Mouse (Mus musculus) liver, embryonic 13.5 days (tissue): ENCODE data around the gene Trp53. TPM values are rescaled to one million over a fixed set of nuclear protein-coding genes. Genes with fewer than 3 reads are reported as not detected.
"Not testable (repeated sequence)": the region's sequence is repeated elsewhere in the genome, so short reads cannot be mapped to it uniquely, and the experiment has no call there.

Experiments used
- ATAC-seq: fragments of 200-750 bp; cut with Nextera tagmentation; 2 replicates; pipeline ENCODE4 v1.8.0; 2017; ENCODE audit warnings: low read depth, mild to moderate bottlenecking, moderate number of reproducible peaks, moderate library complexity
- DNase-seq: peaks from one replicate; pipeline ENCODE4 v3.0.0; 2022
- H3K27ac ChIP-seq: fragments of 300-500 bp; sonication (generic); 2 replicates; pipeline ENCODE4 v1.5.1; 2015; ENCODE audit warnings: moderate library complexity, mild to moderate bottlenecking, inconsistent platforms
- H3K27me3 ChIP-seq: fragments of 300-500 bp; sonication (generic); 2 replicates; pipeline ENCODE4 v1.6.1; 2015; ENCODE audit warnings: mild to moderate bottlenecking, inconsistent platforms
- H3K36me3 ChIP-seq: fragments of 300-500 bp; sonication (generic); 2 replicates; pipeline ENCODE4 v1.6.1; 2015; ENCODE audit warnings: mild to moderate bottlenecking, inconsistent platforms
- H3K4me1 ChIP-seq: fragments of 300-500 bp; sonication (generic); replicated peaks from 2 replicates; pipeline ENCODE4 v1.6.1; 2015; ENCODE audit warnings: inconsistent platforms
- H3K4me2 ChIP-seq: fragments of 300-500 bp; sonication (generic); 2 replicates; pipeline ENCODE4 v1.6.1; 2015; ENCODE audit warnings: inconsistent platforms, mild to moderate bottlenecking, moderate library complexity
- H3K4me3 ChIP-seq: fragments of 300-500 bp; sonication (generic); replicated peaks from 2 replicates; pipeline ENCODE4 v1.5.1; 2015; ENCODE audit warnings: mild to moderate bottlenecking, inconsistent platforms
- H3K9ac ChIP-seq: fragments of 300-500 bp; sonication (generic); 2 replicates; pipeline ENCODE4 v1.6.1; 2015; ENCODE audit warnings: mild to moderate bottlenecking, inconsistent platforms
- H3K9me3 ChIP-seq: fragments of 300-500 bp; sonication (generic); replicated peaks from 2 replicates; pipeline ENCODE4 v1.6.1; 2016; ENCODE audit warnings: inconsistent platforms
- WGBS: fragments of 180-500 bp; shearing (Covaris S2); methylation state at CpG from one replicate; pipeline ENCODE4 v1.1.7; 2015; ENCODE audit not compliant: insufficient replicate concordance; 5-methylcytosine and 5-hydroxymethylcytosine counted together
- polyA plus RNA-seq: library from polyadenylated mRNA; unstranded; fragments of >200 nt; fragmentation: Nextera tagmentation; extraction: Ambion mirVana; gene quantifications from 2 replicates; pipeline ENCODE4 v1.2.1, GENCODE M21; 2015

The Trp53 gene
- polyA plus RNA-seq = 83.0 and 90.4 TPM in 2 replicates

- Histone ChIP-seq H3K4me3 (peak within 1 kb of the TSS; percentile 76), H3K27ac (peak within 1 kb of the TSS; percentile 96), H3K27me3 (no peaks in the 10 kb centered on the region), H3K9ac (peak within 1 kb of the TSS; percentile 88), H3K9me3 (no peaks in the 10 kb centered on the region), H3K36me3 (peaks cover 38% of the 10 kb centered on the region), H3K4me2 (peak within 1 kb of the TSS; percentile 93), H3K4me1 (peaks cover 71% of the 10 kb centered on the region)
- peak; percentile 55 for ATAC-seq
- under 1% methylated on average over 13 of the region's 13 CpGs for WGBS
- DNase-seq = peak; percentile 89
Observed at GRCm38 (mm10) chr11:69580091-69580514, at the start of gene Trp53, which contains the start of gene Wrap53. Gene Trp53, plus strand, starts transcription at chr11:69580359. Gene Wrap53, minus strand, starts transcription at chr11:69580255.

DNA sequence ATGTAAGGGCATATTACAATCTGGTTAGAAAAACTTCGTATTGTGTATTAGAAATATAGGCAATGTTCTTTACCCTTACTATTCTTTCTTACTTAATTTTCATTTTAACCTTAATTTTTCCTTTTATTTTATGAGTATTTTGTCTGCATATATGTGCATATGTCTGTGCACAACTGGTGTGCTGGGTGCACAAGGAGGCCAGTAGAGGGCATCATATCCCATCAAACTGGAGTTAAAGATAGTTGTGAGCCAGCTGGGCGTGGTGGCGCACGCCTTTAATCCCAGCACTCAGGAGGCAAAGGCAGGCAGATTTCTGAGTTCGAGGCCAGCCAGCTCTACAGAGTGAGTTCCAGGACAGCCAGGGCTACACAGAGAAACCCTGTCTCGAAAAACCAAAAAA, 49.4 kb upstream of the Trp53 start:
- not testable (repeated sequence) for H3K4me2 ChIP-seq, H3K9me3 ChIP-seq, H3K4me1 ChIP-seq, DNase-seq, H3K4me3 ChIP-seq, H3K9ac ChIP-seq, H3K36me3 ChIP-seq, H3K27ac ChIP-seq, ATAC-seq
- 67% methylated on average over 6 of the region's 6 CpGs for WGBS
- peaks cover 40% of the 10 kb centered on the region for H3K27me3 ChIP-seq

DNA sequence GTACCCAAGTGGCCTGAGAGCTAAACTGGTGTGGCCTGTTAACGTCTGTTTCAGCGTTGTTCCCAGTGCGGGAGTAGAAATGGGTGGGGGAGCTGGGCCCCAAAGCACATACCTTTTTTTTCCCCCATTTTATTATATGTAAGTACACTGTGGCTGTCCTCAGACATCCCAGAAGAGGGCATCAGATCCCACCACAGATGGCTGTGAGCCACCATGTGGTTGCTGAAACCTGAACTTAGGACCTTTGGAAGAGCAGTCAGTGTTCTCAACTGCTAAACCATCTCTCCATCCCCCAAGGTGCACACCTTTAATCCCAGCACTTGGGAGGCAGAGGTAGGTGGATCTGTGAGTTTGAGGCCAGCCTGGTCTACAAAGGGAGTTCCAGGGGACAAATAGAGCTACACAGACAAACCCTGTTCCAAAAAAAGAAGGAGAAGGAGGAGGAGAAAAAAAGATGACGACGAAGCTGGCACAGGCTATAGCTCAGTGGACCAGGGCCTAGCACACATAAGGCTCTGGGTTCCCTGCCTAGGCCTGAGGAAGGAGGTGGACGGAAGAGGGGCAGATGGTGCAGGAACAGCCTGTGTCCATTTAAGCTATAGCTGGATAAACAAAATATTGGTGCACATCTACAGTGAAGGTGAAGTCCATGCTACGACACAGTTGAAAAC, 47.5 kb upstream of the Trp53 start:
- no peak overlapping the region for H3K4me2 ChIP-seq
- ATAC-seq (no peak), DNase-seq (no peak)
- WGBS = 71% methylated on average over 7 of the region's 7 CpGs
- H3K27ac ChIP-seq = no peak overlapping the region
- H3K4me3 ChIP-seq = no peak overlapping the region
- H3K9me3 ChIP-seq = no peaks in the 10 kb centered on the region
- no peaks in the 10 kb centered on the region for H3K36me3 ChIP-seq
- peaks cover 22% of the 10 kb centered on the region for H3K27me3 ChIP-seq
- H3K9ac ChIP-seq = no peak overlapping the region
- H3K4me1 ChIP-seq = 0 out of 2 replicates have a peak, but pooled peaks cover under 1% of the 10 kb centered on the region

- Histone ChIP-seq H3K4me2 (no peak overlapping the region), H3K4me3 (no peak overlapping the region), H3K27ac (no peak overlapping the region), H3K9me3 (no peaks in the 10 kb centered on the region), H3K4me1 (0 out of 2 replicates have a peak, but pooled peaks cover 4% of the 10 kb centered on the region), H3K36me3 (no peaks in the 10 kb centered on the region), H3K27me3 (peaks cover 5% of the 10 kb centered on the region; the same call in 1 of the 2 replicates), H3K9ac (no peak overlapping the region)
- ATAC-seq (no peak), DNase-seq (no peak)
- 37% methylated on average over 1 of the region's 1 CpGs for WGBS
Observed at GRCm38 (mm10) chr11:69534990-69535389, 45.2 kb upstream of the Trp53 start.

DNA sequence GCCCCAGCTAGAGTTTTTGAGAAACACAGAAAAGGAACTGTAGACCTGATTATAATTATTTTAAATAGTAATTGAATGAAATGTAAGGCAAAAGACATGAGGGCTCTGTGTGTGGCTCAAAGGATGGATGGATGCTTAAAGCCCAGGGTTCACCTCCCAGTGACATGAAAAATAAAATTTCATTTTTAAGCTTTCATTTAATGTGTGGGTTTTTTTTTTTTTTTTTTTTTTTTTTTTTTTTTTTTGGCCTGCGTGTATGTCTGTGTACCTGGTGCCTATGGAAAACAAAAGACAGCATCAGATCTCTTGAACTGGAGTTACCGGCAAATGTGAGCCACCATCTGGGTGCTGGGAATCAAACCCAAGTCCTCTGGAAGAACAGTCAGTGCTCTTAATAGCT, 39.5 kb upstream of the Trp53 start:
- DNase-seq (no peak), ATAC-seq (no peak)
- H3K27ac ChIP-seq = no peak overlapping the region
- no peaks in the 10 kb centered on the region for H3K36me3 ChIP-seq
- H3K4me3 ChIP-seq = no peak overlapping the region
- 0 out of 2 replicates have a peak, but pooled peaks cover 4% of the 10 kb centered on the region for H3K4me1 ChIP-seq
- WGBS = 69% methylated on average over 2 of the region's 2 CpGs
- no peak overlapping the region for H3K4me2 ChIP-seq
- H3K27me3 ChIP-seq = peaks cover 14% of the 10 kb centered on the region
- H3K9me3 ChIP-seq = no peaks in the 10 kb centered on the region
- H3K9ac ChIP-seq = no peak overlapping the region

DNA sequence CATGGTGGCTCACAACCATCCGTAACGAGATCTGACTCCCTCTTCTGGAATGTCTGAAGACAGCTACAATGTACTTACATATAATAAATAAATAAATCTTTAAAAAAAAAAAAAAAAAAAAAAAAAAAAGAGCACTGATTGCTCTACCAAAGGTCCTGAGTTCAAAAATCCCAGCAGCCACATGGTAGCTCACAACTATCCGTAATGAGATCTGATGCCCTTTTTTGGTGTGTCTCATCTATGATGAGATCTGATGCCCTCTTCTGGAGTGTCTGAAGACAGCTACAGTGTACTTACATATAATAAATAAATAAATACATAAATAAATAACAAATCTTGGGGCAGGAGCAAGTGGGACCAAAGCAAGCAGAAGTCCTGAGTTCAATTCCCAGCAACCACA, 38.4 kb upstream of the Trp53 start:
- not testable (repeated sequence) for H3K9ac ChIP-seq, H3K27ac ChIP-seq, H3K9me3 ChIP-seq, H3K36me3 ChIP-seq, H3K4me3 ChIP-seq, DNase-seq, H3K4me2 ChIP-seq, ATAC-seq
- H3K27me3 ChIP-seq = peaks cover 24% of the 10 kb centered on the region
- 44% methylated on average over 1 of the region's 3 CpGs for WGBS
- peaks cover 14% of the 10 kb centered on the region for H3K4me1 ChIP-seq

DNA sequence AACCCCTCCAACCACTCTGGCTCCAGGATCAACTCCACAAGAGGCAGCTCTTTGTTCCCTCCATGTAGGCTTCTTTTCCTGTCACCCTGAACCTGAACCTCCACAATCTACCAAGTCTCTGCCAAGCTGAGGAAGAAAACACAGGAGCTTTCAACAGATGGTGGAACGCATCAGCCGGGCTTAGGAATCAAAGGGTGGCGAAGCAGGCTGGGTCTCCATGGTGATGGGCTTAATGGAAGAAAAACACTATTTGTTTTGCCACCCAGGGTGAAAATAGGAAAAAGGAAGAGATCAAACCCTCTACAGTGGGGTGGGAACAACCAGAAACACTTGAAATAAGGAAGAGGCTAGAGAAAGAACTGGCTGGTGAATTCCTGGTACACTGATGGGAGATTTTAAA, 36.6 kb upstream of the Trp53 start:
- no peak overlapping the region for H3K27ac ChIP-seq
- DNase-seq (no peak), ATAC-seq (no peak)
- H3K4me3 ChIP-seq = no peak overlapping the region
- H3K27me3 ChIP-seq = peaks cover 43% of the 10 kb centered on the region
- H3K9me3 ChIP-seq = no peaks in the 10 kb centered on the region
- WGBS = 72% methylated on average over 3 of the region's 3 CpGs
- H3K4me2 ChIP-seq = no peak overlapping the region
- H3K36me3 ChIP-seq = no peaks in the 10 kb centered on the region
- no peak overlapping the region for H3K9ac ChIP-seq
- peaks cover 19% of the 10 kb centered on the region for H3K4me1 ChIP-seq

DNA sequence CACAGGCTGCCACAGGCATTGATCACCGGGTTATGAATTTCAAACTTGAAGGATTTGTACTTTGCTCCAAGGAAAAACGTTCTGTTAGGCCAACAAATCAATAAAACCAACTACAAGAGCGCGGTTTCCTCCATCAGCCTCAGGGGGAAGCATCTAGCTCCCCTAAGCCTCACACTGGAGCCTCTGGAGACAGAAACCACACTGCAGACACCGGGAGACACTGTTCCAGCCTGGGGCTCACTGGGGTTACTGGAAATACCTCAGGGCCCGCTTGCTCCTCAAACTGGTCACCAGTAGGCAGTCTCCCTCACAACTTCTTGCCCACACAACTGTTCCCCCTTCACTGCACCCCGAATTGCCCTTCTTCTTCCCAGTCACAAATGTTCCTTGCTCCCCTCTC, 34.2 kb upstream of the Trp53 start:
- DNase-seq (no peak), ATAC-seq (no peak)
- peaks cover 56% of the 10 kb centered on the region for H3K27me3 ChIP-seq
- peak overlapping the region; percentile 57 for H3K4me3 ChIP-seq
- H3K36me3 ChIP-seq = no peaks in the 10 kb centered on the region
- H3K9ac ChIP-seq = peak overlapping the region; percentile 63; the same call in 1 of the 2 replicates
- H3K27ac ChIP-seq = no peak overlapping the region
- peaks cover 19% of the 10 kb centered on the region for H3K4me1 ChIP-seq
- 28% methylated on average over 7 of the region's 7 CpGs for WGBS
- H3K9me3 ChIP-seq = no peaks in the 10 kb centered on the region
- H3K4me2 ChIP-seq = peak overlapping the region; percentile 86

DNA sequence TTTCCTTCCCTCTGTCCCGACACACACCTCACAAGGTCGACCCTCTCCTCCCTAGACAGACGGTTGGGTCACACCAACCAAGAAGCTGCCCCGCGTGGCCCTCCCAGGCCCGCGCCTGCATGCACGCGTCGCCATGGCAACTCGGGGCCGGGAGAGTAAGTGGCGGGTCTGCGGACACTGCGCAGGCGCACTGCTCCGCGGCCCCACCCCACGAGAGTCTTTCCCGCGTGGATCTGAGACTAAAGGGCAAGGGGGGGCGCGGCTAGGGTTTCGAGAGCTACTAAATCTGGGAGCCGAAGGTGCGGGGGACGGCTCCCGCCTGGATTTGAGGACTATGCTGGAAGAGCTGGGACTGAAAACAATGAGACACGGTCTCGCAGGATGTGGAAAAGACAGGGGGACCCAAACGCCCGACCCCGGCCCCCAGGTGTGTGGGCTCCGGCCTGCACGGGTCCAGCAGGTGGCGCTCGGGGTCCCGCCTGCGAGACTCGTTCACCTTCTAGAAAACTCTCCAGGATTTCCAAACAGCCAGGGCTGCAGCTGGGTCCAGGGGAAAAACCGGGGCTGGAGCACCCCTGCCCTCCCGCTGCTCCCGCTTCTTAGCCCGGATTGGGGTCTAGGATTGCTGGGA, 33.6 kb upstream of the Trp53 start:
- DNase-seq = peak; percentile 36
- Histone ChIP-seq H3K4me1 (peaks cover 19% of the 10 kb centered on the region), H3K36me3 (no peaks in the 10 kb centered on the region), H3K27ac (no peak overlapping the region), H3K4me2 (peak overlapping the region; percentile 86), H3K9ac (peak overlapping the region; percentile 63), H3K27me3 (peaks cover 56% of the 10 kb centered on the region), H3K4me3 (peak overlapping the region; percentile 57), H3K9me3 (no peaks in the 10 kb centered on the region)
- ATAC-seq = 0 out of 2 replicates have a peak, but pooled peaks have one; percentile 43
- under 1% methylated on average over 44 of the region's 44 CpGs for WGBS

DNA sequence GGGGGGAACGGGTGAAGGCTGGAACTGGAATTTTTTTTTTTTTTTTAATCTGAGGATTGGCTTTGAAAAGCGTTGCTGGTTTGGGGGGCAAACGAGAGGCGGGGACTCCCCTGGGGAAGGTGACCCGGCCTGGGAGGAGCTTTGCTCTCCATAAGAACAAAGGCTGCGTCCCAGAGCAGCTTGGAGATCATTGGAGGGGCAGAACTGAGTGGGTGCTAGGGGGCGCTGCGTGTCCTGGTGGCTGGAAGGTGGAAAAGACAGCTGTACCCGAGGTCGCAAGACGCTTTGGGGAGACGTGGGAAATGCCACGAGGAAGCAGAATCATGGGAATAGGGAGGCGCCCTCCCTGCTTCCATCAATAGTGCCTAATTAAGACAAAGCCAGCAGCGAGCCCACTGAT, 33.1 kb upstream of the Trp53 start:
- 3% methylated on average over 15 of the region's 15 CpGs for WGBS
- peaks cover 19% of the 10 kb centered on the region for H3K4me1 ChIP-seq
- no peaks in the 10 kb centered on the region for H3K9me3 ChIP-seq
- H3K27me3 ChIP-seq = peaks cover 56% of the 10 kb centered on the region
- peak overlapping the region; percentile 63 for H3K9ac ChIP-seq
- H3K4me2 ChIP-seq = peak overlapping the region; percentile 86
- H3K4me3 ChIP-seq = peak overlapping the region; percentile 57
- no peaks in the 10 kb centered on the region for H3K36me3 ChIP-seq
- no peak for ATAC-seq
- no peak overlapping the region for H3K27ac ChIP-seq
- DNase-seq = peak; percentile 29

GRCm38 (mm10) chr11:69549060-69549656, 31.0 kb upstream of the Trp53 start, which contains the start of gene Dnah2:
Gene Dnah2, minus strand, starts transcription at chr11:69549110.
- Histone ChIP-seq H3K4me3 (no peak within 1 kb of the TSS), H3K27ac (no peak within 1 kb of the TSS), H3K27me3 (peaks cover 68% of the 10 kb centered on the region), H3K4me2 (no peak within 1 kb of the TSS), H3K36me3 (no peaks in the 10 kb centered on the region), H3K9me3 (no peaks in the 10 kb centered on the region), H3K9ac (no peak within 1 kb of the TSS), H3K4me1 (peaks cover 19% of the 10 kb centered on the region)
- DNase-seq = no peak
- 44% methylated on average over 12 of the region's 12 CpGs for WGBS
- no peak for ATAC-seq
